In genomic region chr2:9650082-9650481, GRCm38 (mm10) we compare ENCODE assay signal across 22 mouse cellular contexts.
"Had no signal": no experiment of that assay in that cellular context is flagged by ENCODE, and none has a peak within 500 bp of the region (broad histone marks: within the 10 kb centered on the region; RNA-seq: fewer than 3 reads in every experiment).

No protein-coding gene starts in this region.

- H3K36me3 ChIP-seq: lung, embryonic 15.5 days; midbrain, embryonic 12.5 days; neural tube, embryonic 13.5 days; neural tube, embryonic 15.5 days had no signal

- H3K27me3 ChIP-seq: lung, embryonic 15.5 days; megakaryocyte, embryonic 14.5 days; midbrain, embryonic 12.5 days; neural tube, embryonic 13.5 days; neural tube, embryonic 15.5 days had no signal

- H3K9me3 ChIP-seq: lung, embryonic 15.5 days; megakaryocyte, embryonic 14.5 days; midbrain, embryonic 12.5 days; neural tube, embryonic 13.5 days; neural tube, embryonic 15.5 days had no signal

- H3K4me3 ChIP-seq: lung, embryonic 15.5 days; megakaryocyte, embryonic 14.5 days; midbrain, embryonic 12.5 days; myocyte; neural tube, embryonic 13.5 days; neural tube, embryonic 15.5 days had no signal

- H3K9ac ChIP-seq: liver, postnatal 0 days; lung, embryonic 15.5 days; midbrain, embryonic 12.5 days; neural tube, embryonic 13.5 days; neural tube, embryonic 15.5 days had no signal

- H3K4me1 ChIP-seq: lung, embryonic 15.5 days; megakaryocyte, embryonic 14.5 days; neural tube, embryonic 13.5 days; neural tube, embryonic 15.5 days had no signal

- H3K27ac ChIP-seq: lung, embryonic 15.5 days; macrophage; midbrain, embryonic 12.5 days; neural tube, embryonic 13.5 days; neural tube, embryonic 15.5 days had no signal

- ATAC-seq: liver, postnatal 0 days; lung, postnatal 0 days; midbrain, embryonic 16.5 days had no signal

- DNase-seq: liver, postnatal 0 days; lung, adult 2 months; lung, postnatal 14 days; lung, postnatal 36 days; midbrain, embryonic 14.5 days; retina, postnatal 1 day; right cerebral cortex, adult 18-20 months; right cerebral cortex, postnatal 25 days; right cerebral cortex, postnatal 4 days; spleen, adult 18-20 months; thymus, adult 18-20 months; thymus, postnatal 25 days; thymus, postnatal 4 days had no signal
